Comparison of ENCODE assay signal across 9 mouse cellular contexts in the genomic region with DNA sequence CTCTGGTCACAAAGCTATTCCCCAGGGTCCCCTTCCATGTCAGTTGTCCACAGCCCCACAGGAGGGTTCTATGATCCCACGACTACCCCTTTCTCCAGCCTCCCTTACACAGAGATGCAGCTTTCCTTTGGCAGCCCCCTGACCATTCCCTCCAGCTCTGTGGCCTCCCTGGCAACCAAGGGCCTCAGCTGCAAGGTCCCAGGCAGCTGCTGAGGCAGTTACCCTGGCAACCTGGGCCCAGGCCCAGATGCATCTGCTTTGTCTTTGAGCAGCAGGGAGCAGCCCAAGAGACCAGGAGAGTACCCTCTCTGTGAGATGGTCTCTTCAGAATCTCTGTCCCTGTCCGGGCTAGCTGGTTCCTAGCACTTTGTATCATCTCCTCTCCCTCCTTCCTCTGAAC.
DNase-seq lines count a peak whose midpoint lies in the region; ATAC-seq and TF ChIP-seq lines count a peak whose summit lies in the region.
"Had no signal": no experiment of that assay in that cellular context is flagged by ENCODE, and none has a peak within 500 bp of the region (broad histone marks: within the 10 kb centered on the region; RNA-seq: fewer than 3 reads in every experiment).

No protein-coding gene starts in this region.

- DNase-seq in embryo, embryonic 10 days (ENCODE audit: low spot score) = peak; percentile 83
- no peak for DNase-seq in embryonic facial prominence, embryonic 14.5 days (ENCODE audit: low spot score)
- DNase-seq in layer of hippocampus, adult 2 months (ENCODE audit: low spot score in 2 of 2) = peak; percentile 55 to 80
- peak; percentile 90 for DNase-seq in neural tube, embryonic 11.5 days (ENCODE audit: low spot score)
- no peak for DNase-seq in yolk sac, embryonic 10.5 days (ENCODE audit: low spot score)
- no peak for DNase-seq in thymus, postnatal 14 days
- DNase-seq in heart, adult 11 months = no peak

- no peak overlapping the region for H3K4me3 ChIP-seq in embryonic facial prominence, embryonic 14.5 days (ENCODE audit: low read depth, low read length)
- H3K4me3 ChIP-seq in layer of hippocampus, adult 2 months = no peak overlapping the region
- H3K4me3 ChIP-seq in neural tube, embryonic 11.5 days (ENCODE audit: low read depth, low read length) = no peak overlapping the region
- H3K4me3 ChIP-seq: embryonic facial prominence, embryonic 15.5 days had no signal

- H3K4me2 ChIP-seq in embryonic facial prominence, embryonic 14.5 days (ENCODE audit: low read depth, low read length) = no peak overlapping the region
- H3K4me2 ChIP-seq in neural tube, embryonic 11.5 days (ENCODE audit: low read depth) = peak overlapping the region; percentile 19; the same call in 1 of the 2 replicates
- H3K4me2 ChIP-seq: embryonic facial prominence, embryonic 15.5 days had no signal

- no peak overlapping the region for H3K9ac ChIP-seq in embryonic facial prominence, embryonic 14.5 days (ENCODE audit: low read depth, low read length)
- H3K9ac ChIP-seq in neural tube, embryonic 11.5 days (ENCODE audit: low read length) = peak overlapping the region; percentile 19; the same call in 1 of the 2 replicates
- H3K9ac ChIP-seq: embryonic facial prominence, embryonic 15.5 days; liver, embryonic 14.5 days had no signal

- peak; percentile 79; the same call in 1 of the 2 replicates for ATAC-seq in embryonic facial prominence, embryonic 14.5 days (ENCODE audit: low read depth)
- ATAC-seq in neural tube, embryonic 11.5 days (ENCODE audit: insufficient read depth, low FRiP score, low TSS enrichment) = peak; percentile 85

- H3K9me3 ChIP-seq in embryonic facial prominence, embryonic 14.5 days (ENCODE audit: control insufficient read depth, low read length) = no peaks in the 10 kb centered on the region
- no peaks in the 10 kb centered on the region for H3K9me3 ChIP-seq in neural tube, embryonic 11.5 days (ENCODE audit: control insufficient read depth, low read length)
- H3K9me3 ChIP-seq: embryonic facial prominence, embryonic 15.5 days had no signal

- H3K27me3 ChIP-seq in embryonic facial prominence, embryonic 14.5 days (replicated peaks; ENCODE audit: control insufficient read depth, insufficient read depth, low read length) = no peaks in the 10 kb centered on the region
- H3K27me3 ChIP-seq in neural tube, embryonic 11.5 days (ENCODE audit: control insufficient read depth, insufficient read depth, low read length) = no peaks in the 10 kb centered on the region
- H3K27me3 ChIP-seq: embryonic facial prominence, embryonic 15.5 days had no signal

- no peaks in the 10 kb centered on the region for H3K36me3 ChIP-seq in embryonic facial prominence, embryonic 14.5 days (ENCODE audit: control insufficient read depth, insufficient read depth, low read length)
- H3K36me3 ChIP-seq in neural tube, embryonic 11.5 days (ENCODE audit: control insufficient read depth, insufficient read depth, low read length) = no peaks in the 10 kb centered on the region
- H3K36me3 ChIP-seq: embryonic facial prominence, embryonic 15.5 days had no signal

- 0 out of 2 replicates have a peak, but pooled peaks cover 4% of the 10 kb centered on the region for H3K4me1 ChIP-seq in embryonic facial prominence, embryonic 14.5 days (ENCODE audit: control insufficient read depth, insufficient read depth, low read length)
- peaks cover 56% of the 10 kb centered on the region for H3K4me1 ChIP-seq in neural tube, embryonic 11.5 days (ENCODE audit: control insufficient read depth, insufficient read depth, low read length)
- H3K4me1 ChIP-seq: embryonic facial prominence, embryonic 15.5 days had no signal

- 60% methylated on average over 2 of the region's 2 CpGs for WGBS in embryonic facial prominence, embryonic 14.5 days
- 22% methylated on average over 2 of the region's 2 CpGs for WGBS in neural tube, embryonic 11.5 days

- TF ChIP-seq CTCF in layer of hippocampus, adult 2 months (conservative IDR thresholded peaks at IDR 0.05) = no peak

- no peak overlapping the region for H3K27ac ChIP-seq in embryonic facial prominence, embryonic 14.5 days (replicated peaks; ENCODE audit: low read depth, low read length)
- H3K27ac ChIP-seq in layer of hippocampus, adult 2 months = peak overlapping the region; percentile 85
- H3K27ac ChIP-seq in neural tube, embryonic 11.5 days (ENCODE audit: low read depth, low read length) = peak overlapping the region; percentile 88
- H3K27ac ChIP-seq: embryonic facial prominence, embryonic 15.5 days; liver, embryonic 14.5 days had no signal

Comparison
In these comparisons a context has a peak if more than half of its experiments do, and no peak if none do; other contexts are left out.
1. DNase-seq: peak in embryo, embryonic 10 days (single experiment), layer of hippocampus, adult 2 months (2 of 2) and neural tube, embryonic 11.5 days (single experiment); none in embryonic facial prominence, embryonic 14.5 days (single experiment), yolk sac, embryonic 10.5 days (single experiment), thymus, postnatal 14 days (single experiment) and heart, adult 11 months (single experiment).